Mouse (Mus musculus) forebrain, embryonic 12.5 days (tissue): ENCODE data around the gene Mrps23. TPM values are rescaled to one million over a fixed set of nuclear protein-coding genes. Genes with fewer than 3 reads are reported as not detected.

Source experiments
- ATAC-seq: fragments of 200-750 bp; cut with Nextera tagmentation; 2 replicates; pipeline ENCODE4 v1.8.0; 2017; ENCODE audit warnings: moderate TSS enrichment; ENCODE audit not compliant: low FRiP score
- H3K27ac ChIP-seq: fragments of 300-500 bp; sonication (generic); 2 replicates; pipeline ENCODE4 v1.5.1; 2016; ENCODE audit warnings: mild to moderate bottlenecking
- H3K27me3 ChIP-seq: fragments of 300-500 bp; sonication (generic); 2 replicates; pipeline ENCODE4 v1.6.1; 2016; ENCODE audit warnings: mild to moderate bottlenecking
- H3K36me3 ChIP-seq: fragments of 300-500 bp; sonication (generic); replicated peaks from 2 replicates; pipeline ENCODE4 v1.6.1; 2016; ENCODE audit warnings: mild to moderate bottlenecking
- H3K4me1 ChIP-seq: fragments of 300-500 bp; sonication (generic); 2 replicates; pipeline ENCODE4 v1.6.1; 2016
- H3K4me2 ChIP-seq: fragments of 300-500 bp; sonication (generic); 2 replicates; pipeline ENCODE4 v1.6.1; 2016; ENCODE audit warnings: mild to moderate bottlenecking, moderate library complexity
- H3K4me3 ChIP-seq: fragments of 300-500 bp; sonication (generic); replicated peaks from 2 replicates; pipeline ENCODE4 v1.5.1; 2016; ENCODE audit warnings: mild to moderate bottlenecking
- H3K9ac ChIP-seq: fragments of 300-500 bp; sonication (generic); 2 replicates; pipeline ENCODE4 v1.6.1; 2016; ENCODE audit warnings: mild to moderate bottlenecking
- H3K9me3 ChIP-seq: fragments of 300-500 bp; sonication (generic); 2 replicates; pipeline ENCODE4 v1.6.1; 2016
- WGBS: fragments of 180-500 bp; shearing (Covaris S2); methylation state at CpG from one replicate; pipeline ENCODE4 v1.1.7; 2016; 5-methylcytosine and 5-hydroxymethylcytosine counted together
- polyA plus RNA-seq: library from polyadenylated mRNA; unstranded; fragments of >200 nt; fragmentation: Nextera tagmentation; extraction: Ambion mirVana; gene quantifications from 2 replicates; pipeline ENCODE4 v1.2.1, GENCODE M21; 2016

Gene Mrps23
- polyA plus RNA-seq, 1 experiment from 2014 or later = 67.5 TPM

- Histone ChIP-seq H3K27me3 (peaks cover 6% of the 10 kb centered on the region; the same call in 1 of the 2 replicates), H3K4me3 (no peak overlapping the region), H3K27ac (no peak overlapping the region), H3K4me1 (peaks cover 18% of the 10 kb centered on the region), H3K36me3 (no peaks in the 10 kb centered on the region), H3K4me2 (no peak overlapping the region), H3K9ac (no peak overlapping the region), H3K9me3 (no peaks in the 10 kb centered on the region)
- no peak for ATAC-seq
- 67% methylated on average over 7 of the region's 7 CpGs for WGBS
These were observed 14.4 kb downstream of the Mrps23 start for GRCm38 (mm10) chr11:88218586-88218985.

GRCm38 (mm10) chr11:88221929-88222475, 17.8 kb downstream of the Mrps23 start:
- H3K4me3 ChIP-seq = no peak overlapping the region
- no peak overlapping the region for H3K27ac ChIP-seq
- no peak for ATAC-seq
- no peak overlapping the region for H3K4me2 ChIP-seq
- H3K36me3 ChIP-seq = no peaks in the 10 kb centered on the region
- 82% methylated on average over 15 of the region's 15 CpGs for WGBS
- no peak overlapping the region for H3K9ac ChIP-seq
- no peaks in the 10 kb centered on the region for H3K9me3 ChIP-seq
- H3K4me1 ChIP-seq = no peaks in the 10 kb centered on the region
- H3K27me3 ChIP-seq = peaks cover 5% of the 10 kb centered on the region

DNA sequence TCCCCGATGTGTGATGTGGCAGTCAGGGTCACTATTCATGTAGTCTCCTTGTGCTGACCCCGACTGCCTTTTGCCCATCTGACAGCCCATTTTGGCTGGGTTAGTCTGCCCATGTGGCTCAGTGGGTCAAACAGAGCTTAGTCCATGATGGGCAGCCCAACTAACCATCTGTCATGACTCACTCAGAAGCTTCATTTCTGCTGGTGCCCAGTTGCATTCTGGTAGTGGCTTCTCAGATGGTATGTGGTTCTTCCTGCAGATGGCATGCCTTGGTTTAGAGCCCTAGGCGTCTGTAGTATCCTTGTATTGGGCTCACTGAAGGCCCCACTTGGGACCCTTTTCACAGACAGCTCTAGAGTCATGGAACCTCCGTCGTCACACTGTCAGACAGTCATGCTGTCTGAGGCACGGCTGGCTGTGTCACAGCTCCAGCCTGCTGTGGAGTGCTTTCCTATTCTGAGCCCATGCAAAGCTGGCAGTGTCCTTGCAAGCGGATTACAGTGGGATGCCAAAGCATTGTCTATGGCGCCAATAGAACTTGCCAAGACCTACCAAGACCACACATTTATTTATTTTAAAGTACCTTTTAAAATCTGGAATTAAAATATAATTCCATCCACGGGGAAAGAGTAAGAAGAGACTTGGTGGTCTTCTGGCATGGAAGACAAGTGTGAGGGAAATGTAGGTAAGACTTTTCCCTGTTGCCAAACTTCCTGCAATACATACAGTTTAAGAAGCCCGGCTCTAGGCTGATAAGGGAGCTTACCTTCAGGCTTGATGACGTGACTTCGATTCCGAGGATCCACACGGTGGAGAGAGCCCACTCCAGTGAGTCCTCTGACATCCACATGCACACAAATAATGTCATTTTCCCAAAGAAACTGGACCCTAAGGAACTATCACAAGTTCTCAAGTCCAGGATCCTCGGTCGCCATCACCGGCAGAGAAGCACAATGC, 23.1 kb downstream of the Mrps23 start:
- Histone ChIP-seq H3K4me2 (no peak overlapping the region), H3K9ac (no peak overlapping the region), H3K27ac (no peak overlapping the region), H3K4me3 (no peak overlapping the region), H3K36me3 (no peaks in the 10 kb centered on the region), H3K9me3 (no peaks in the 10 kb centered on the region), H3K4me1 (peaks cover 4% of the 10 kb centered on the region), H3K27me3 (peaks cover 26% of the 10 kb centered on the region)
- no peak for ATAC-seq
- WGBS = 91% methylated on average over 17 of the region's 17 CpGs

- H3K36me3 ChIP-seq = no peaks in the 10 kb centered on the region
- no peak overlapping the region for H3K4me2 ChIP-seq
- peaks cover 41% of the 10 kb centered on the region for H3K4me1 ChIP-seq
- no peak overlapping the region for H3K4me3 ChIP-seq
- H3K27me3 ChIP-seq = peaks cover 29% of the 10 kb centered on the region
- 88% methylated on average over 4 of the region's 4 CpGs for WGBS
- H3K9me3 ChIP-seq = no peaks in the 10 kb centered on the region
- no peak for ATAC-seq
- no peak overlapping the region for H3K9ac ChIP-seq
- no peak overlapping the region for H3K27ac ChIP-seq
These were observed 27.1 kb downstream of the Mrps23 start for GRCm38 (mm10) chr11:88231213-88231790.

DNA sequence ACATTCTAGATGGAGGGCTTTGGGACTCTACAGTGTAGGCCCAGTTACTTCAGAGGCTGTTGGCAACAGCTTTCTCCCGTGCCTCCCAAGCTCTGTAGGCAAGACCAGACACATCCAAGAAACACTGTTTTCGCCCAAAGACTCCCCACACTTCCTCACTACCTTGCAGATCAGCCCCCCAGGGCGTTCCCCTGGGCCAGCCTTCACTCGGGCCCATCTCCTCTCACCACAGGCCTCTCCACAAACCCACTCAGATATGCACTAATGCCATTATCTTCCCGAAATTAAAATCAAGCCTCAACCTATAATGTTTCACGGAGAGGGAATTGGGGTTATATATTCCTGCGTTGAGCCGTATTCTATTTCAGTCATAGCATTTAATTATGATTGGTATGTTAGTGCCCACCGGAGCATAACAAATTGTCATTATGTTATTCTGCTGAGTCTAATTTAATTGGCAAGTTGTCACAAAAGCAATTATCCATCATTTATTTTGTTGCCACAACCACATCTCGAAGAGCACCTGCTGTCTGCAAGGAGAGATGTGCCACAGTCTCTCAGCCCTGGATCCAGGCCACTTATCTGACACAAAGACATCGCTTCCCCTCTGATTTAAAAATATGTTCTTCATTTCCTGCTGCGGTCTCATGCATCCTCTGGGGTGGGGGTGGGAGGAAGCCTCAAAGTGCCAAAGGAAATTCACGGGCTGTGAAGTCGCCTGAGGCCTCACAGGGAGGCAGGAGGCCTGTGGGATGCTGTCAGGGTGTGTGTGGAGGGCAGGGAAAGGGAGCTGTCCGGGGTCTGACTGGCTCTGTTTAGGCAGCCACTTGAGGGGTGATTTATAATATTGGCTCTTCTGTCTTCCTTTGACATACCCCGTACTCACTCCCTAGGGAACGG, 29.6 kb downstream of the Mrps23 start:
- Histone ChIP-seq H3K27ac (peak overlapping the region; percentile 76), H3K4me3 (no peak overlapping the region), H3K9me3 (no peaks in the 10 kb centered on the region), H3K4me1 (peaks cover 59% of the 10 kb centered on the region), H3K9ac (no peak overlapping the region), H3K36me3 (no peaks in the 10 kb centered on the region), H3K4me2 (0 out of 2 replicates have a peak overlapping the region, but pooled peaks have one; percentile 19), H3K27me3 (peaks cover 35% of the 10 kb centered on the region)
- ATAC-seq = peak; percentile 50; the same call in 1 of the 2 replicates
- 29% methylated on average over 17 of the region's 17 CpGs for WGBS

DNA sequence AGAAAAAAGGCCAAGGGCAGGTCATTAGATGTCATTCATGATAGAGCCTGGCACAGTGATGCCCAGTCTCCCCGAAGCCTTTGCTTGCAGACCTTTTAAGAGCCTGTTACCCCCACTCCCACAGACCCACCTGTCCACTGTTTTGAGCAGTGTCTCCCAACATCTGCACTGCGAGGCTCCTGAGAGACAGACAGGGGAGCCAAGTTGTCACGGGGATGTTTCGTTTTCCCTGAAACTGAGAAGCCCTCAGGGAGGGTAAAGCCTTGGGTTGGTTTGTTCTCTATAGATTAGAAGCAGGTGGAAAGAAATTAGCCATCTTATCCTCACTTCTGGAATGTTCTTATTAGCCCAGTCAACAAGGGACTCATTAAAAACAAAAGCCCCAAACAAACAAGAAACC, 30.6 kb downstream of the Mrps23 start:
- no peaks in the 10 kb centered on the region for H3K36me3 ChIP-seq
- ATAC-seq = no peak
- peaks cover 42% of the 10 kb centered on the region for H3K27me3 ChIP-seq
- peaks cover 66% of the 10 kb centered on the region for H3K4me1 ChIP-seq
- WGBS = 31% methylated on average over 4 of the region's 4 CpGs
- H3K9me3 ChIP-seq = no peaks in the 10 kb centered on the region
- H3K9ac ChIP-seq = no peak overlapping the region
- peak overlapping the region; percentile 26; the same call in 1 of the 2 replicates for H3K27ac ChIP-seq
- H3K4me3 ChIP-seq = no peak overlapping the region
- H3K4me2 ChIP-seq = no peak overlapping the region

DNA sequence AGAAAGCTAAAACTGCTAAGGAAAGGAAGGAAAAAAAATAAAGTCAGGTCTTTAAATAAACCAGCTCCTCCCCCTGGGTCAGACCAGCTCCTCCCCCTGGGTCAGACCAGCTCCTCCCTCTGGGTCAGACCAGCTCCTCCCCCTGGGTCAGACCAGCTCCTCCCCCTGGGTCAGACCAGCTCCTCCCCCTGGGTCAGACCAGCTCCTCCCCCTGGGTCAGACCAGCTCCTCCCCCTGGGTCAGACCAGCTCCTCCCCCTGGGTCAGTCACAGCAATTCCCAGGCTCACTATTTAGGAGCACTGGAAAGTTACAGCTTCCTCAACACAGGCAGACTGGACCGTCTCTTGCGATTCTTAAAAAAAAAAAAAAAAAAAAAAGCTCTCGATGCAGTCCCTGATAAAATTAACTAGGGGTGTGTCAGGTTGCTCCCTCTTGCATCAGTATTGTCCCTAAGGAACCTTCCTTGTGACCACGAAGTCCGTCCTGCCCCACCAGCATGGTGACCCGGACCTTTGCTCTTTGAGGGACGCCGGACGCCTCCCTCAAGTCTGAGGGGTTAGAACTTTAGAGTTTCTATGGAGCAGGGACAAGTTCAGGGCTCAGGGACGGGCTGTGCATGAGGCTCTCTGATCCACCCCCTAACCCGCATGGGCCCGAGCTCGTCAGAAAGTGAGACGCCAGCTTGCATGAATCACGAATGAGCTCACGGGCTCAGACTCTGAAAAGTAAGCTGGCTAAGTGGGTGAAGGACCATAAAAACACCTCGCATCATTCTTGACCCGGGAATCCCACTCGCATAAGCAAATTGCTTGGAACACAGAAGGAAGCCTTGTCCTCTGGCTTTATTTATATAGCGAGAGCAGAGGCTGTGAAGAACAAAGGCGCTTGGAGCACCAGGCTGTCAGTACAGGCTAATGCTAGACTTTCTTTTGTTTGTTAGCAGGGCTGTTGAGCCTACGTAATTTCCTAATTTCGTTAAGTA, 31.3 kb downstream of the Mrps23 start:
- Histone ChIP-seq H3K9me3 (no peaks in the 10 kb centered on the region), H3K4me1 (peaks cover 74% of the 10 kb centered on the region), H3K9ac (no peak overlapping the region), H3K36me3 (no peaks in the 10 kb centered on the region), H3K27me3 (peaks cover 42% of the 10 kb centered on the region), H3K4me3 (no peak overlapping the region), H3K27ac (peak overlapping the region; percentile 79), H3K4me2 (peak overlapping the region; percentile 35)
- WGBS = 3% methylated on average over 23 of the region's 23 CpGs
- peak; percentile 18; the same call in 1 of the 2 replicates for ATAC-seq

GRCm38 (mm10) chr11:88240275-88240674, 36.1 kb downstream of the Mrps23 start:
- WGBS = 36% methylated on average over 10 of the region's 10 CpGs
- Histone ChIP-seq H3K27me3 (peaks cover 26% of the 10 kb centered on the region), H3K9me3 (no peaks in the 10 kb centered on the region), H3K9ac (no peak overlapping the region), H3K4me3 (no peak overlapping the region), H3K4me2 (peak overlapping the region; percentile 38; the same call in 1 of the 2 replicates), H3K4me1 (peaks cover 59% of the 10 kb centered on the region), H3K36me3 (no peaks in the 10 kb centered on the region), H3K27ac (peak overlapping the region; percentile 88)
- no peak for ATAC-seq

GRCm38 (mm10) chr11:88240736-88241353, 36.7 kb downstream of the Mrps23 start:
- H3K9me3 ChIP-seq = no peaks in the 10 kb centered on the region
- peak; percentile 84 for ATAC-seq
- peaks cover 53% of the 10 kb centered on the region for H3K4me1 ChIP-seq
- peak overlapping the region; percentile 88 for H3K27ac ChIP-seq
- peak overlapping the region; percentile 38 for H3K4me2 ChIP-seq
- no peak overlapping the region for H3K9ac ChIP-seq
- 2% methylated on average over 10 of the region's 10 CpGs for WGBS
- no peaks in the 10 kb centered on the region for H3K36me3 ChIP-seq
- no peak overlapping the region for H3K4me3 ChIP-seq
- peaks cover 26% of the 10 kb centered on the region for H3K27me3 ChIP-seq

DNA sequence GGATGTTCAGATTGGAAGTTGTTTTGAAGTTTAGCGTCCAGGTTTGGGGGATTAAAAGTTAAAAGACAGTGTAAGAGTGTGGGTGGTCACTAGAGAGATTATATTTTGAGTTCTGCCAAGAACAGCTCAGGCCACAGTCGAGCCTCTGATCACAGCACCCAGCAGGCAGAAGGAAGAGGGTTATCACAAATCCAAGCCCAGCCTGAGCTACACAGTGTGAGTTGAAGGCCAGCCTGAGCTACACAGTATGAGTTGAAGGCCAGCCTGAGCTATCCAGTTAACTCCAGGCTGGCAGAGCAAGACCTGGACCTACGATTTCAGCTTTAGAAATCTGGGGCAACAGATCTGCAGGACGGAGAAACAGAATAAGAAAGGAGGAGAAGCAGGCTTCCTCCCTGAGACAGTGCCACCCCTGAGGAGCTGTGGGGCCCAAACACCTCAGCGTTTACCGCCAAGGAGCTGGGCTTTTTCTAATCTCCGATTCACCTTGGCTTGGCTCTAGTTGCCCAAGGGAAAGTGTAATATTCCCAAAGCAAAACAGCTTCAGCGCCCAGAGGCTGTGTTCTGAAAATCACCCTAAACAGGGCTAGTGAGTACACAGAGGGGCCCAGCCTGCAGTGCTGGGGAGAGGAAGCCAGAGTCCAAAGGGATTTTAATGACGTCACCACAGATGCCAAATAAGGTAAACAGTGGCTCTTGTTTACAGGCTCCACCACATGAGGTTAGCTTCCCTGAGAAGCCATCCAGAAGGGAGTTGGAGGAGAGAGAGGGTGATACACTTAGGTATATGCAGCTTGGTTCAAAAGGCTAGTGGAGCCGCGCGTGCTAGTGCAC, 37.5 kb downstream of the Mrps23 start:
- Histone ChIP-seq H3K4me1 (peaks cover 45% of the 10 kb centered on the region), H3K27me3 (peaks cover 26% of the 10 kb centered on the region), H3K36me3 (no peaks in the 10 kb centered on the region), H3K27ac (peak overlapping the region; percentile 88), H3K9ac (no peak overlapping the region), H3K9me3 (no peaks in the 10 kb centered on the region), H3K4me2 (peak overlapping the region; percentile 8; the same call in 1 of the 2 replicates), H3K4me3 (no peak overlapping the region)
- no peak for ATAC-seq
- WGBS = 21% methylated on average over 12 of the region's 12 CpGs
